Mouse (Mus musculus) olfactory bulb, adult 2 months (tissue): Measurements from ENCODE around the gene Acsf2.

ENCODE experiments used
- CTCF ChIP-seq: fragments of 200-500 bp; IDR thresholded peaks from 2 replicates; pipeline ENCODE4 v1.5.1; 2012; ENCODE audit warnings: low read depth, mild to moderate bottlenecking, low read length, moderate library complexity; ENCODE audit not compliant: insufficient read depth
- POLR2A ChIP-seq: fragments of 200-500 bp; IDR thresholded peaks from 2 replicates; pipeline ENCODE4 v1.6.1; 2012; ENCODE audit warnings: mild to moderate bottlenecking, low read depth, low read length, moderate library complexity; ENCODE audit not compliant: insufficient read depth

- no peak for TF ChIP-seq CTCF
- no peak for TF ChIP-seq POLR2A
Observed at GRCm38 (mm10) chr11:94533171-94533570, 68.5 kb downstream of the Acsf2 start.
